Mouse (Mus musculus) testis, adult 2 months (tissue): ENCODE measurements around the gene Sost.

Experiments used
- CTCF ChIP-seq: fragments of 200-500 bp; IDR thresholded peaks from 2 replicates; pipeline ENCODE4 v1.5.1; 2012; ENCODE audit warnings: low read depth, mild to moderate bottlenecking, inconsistent platforms, low read length, moderate library complexity; ENCODE audit not compliant: control insufficient read depth, insufficient read depth, insufficient replicate concordance
- POLR2A ChIP-seq: fragments of 200-500 bp; IDR thresholded peaks from 2 replicates; pipeline ENCODE4 v1.6.1; 2012; ENCODE audit warnings: low read depth, mild to moderate bottlenecking, inconsistent platforms, low read length, moderate library complexity; ENCODE audit not compliant: control insufficient read depth

DNA sequence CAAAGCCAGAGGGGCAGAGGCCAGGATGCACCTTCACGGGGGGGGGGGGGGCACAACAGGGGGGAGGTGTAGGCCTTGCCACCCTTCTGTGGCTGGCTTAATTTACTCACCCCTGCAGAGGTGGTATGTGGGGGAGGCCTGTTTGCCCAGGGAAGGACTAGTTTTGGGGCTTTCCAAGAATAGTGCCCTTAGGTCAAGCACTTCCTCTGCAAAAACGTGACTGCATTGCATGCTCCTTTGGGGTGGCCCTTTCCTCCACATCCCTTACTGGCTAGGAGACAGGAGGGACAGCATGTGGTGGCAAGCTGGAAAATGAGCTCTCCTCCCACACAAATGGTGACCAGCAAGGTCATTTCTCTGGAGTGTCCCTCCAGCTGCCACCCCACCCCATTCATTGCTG lies 1.3 kb downstream of the Sost start:
- TF ChIP-seq CTCF (no peak), POLR2A (no peak)
